Mouse (Mus musculus) MEL-GATA-1-ER (cell line): ENCODE data around the gene Rgs11.

ENCODE experiments used
- DNase-seq: peaks from one replicate; pipeline ENCODE4 v3.0.0-alpha.2; 2012; ENCODE audit warnings: low read depth; ENCODE audit errors: extremely low read depth

The Rgs11 gene

GRCm38 (mm10) chr17:26229776-26230175 lies 27.0 kb downstream of the Rgs11 start:
- no peak for DNase-seq

GRCm38 (mm10) chr17:26231156-26231555 lies 28.4 kb downstream of the Rgs11 start:
- no peak for DNase-seq

- DNase-seq: no peak
Observed at GRCm38 (mm10) chr17:26232863-26233262, 30.1 kb downstream of the Rgs11 start.

- DNase-seq: no peak
Observed at GRCm38 (mm10) chr17:26234386-26234785, 31.6 kb downstream of the Rgs11 start.

GRCm38 (mm10) chr17:26235077-26235815 lies 32.5 kb downstream of the Rgs11 start:
- no peak for DNase-seq

GRCm38 (mm10) chr17:26237667-26238066 lies 34.9 kb downstream of the Rgs11 start:
- DNase-seq: no peak

GRCm38 (mm10) chr17:26239551-26239950 lies 36.8 kb downstream of the Rgs11 start:
- DNase-seq: no peak

- DNase-seq: no peak
Observed at GRCm38 (mm10) chr17:26240120-26240790, 37.5 kb downstream of the Rgs11 start.

- DNase-seq: no peak
Observed at GRCm38 (mm10) chr17:26240990-26241389, 38.2 kb downstream of the Rgs11 start.

GRCm38 (mm10) chr17:26243471-26244100 lies 40.8 kb downstream of the Rgs11 start:
- DNase-seq: no peak

GRCm38 (mm10) chr17:26244101-26244841 lies 41.5 kb downstream of the Rgs11 start, which contains the start of gene Fam234a:
TSS of gene Fam234a (minus strand) at chr17:26244242.
- no peak for DNase-seq

GRCm38 (mm10) chr17:26251886-26252538 lies 49.3 kb downstream of the Rgs11 start:
- no peak for DNase-seq

GRCm38 (mm10) chr17:26252539-26253251 lies 49.9 kb downstream of the Rgs11 start, which contains the start of gene Luc7l:
TSS of gene Luc7l (plus strand) at chr17:26252896.
- peak; percentile 84 for DNase-seq

GRCm38 (mm10) chr17:26253399-26253798 lies 50.6 kb downstream of the Rgs11 start:
- no peak for DNase-seq

- no peak for DNase-seq
Observed at GRCm38 (mm10) chr17:26255313-26255712, 52.6 kb downstream of the Rgs11 start.
